11 mouse cellular contexts compared by ENCODE assay signal in genomic region chr2:120663491-120664154, GRCm38 (mm10). TPM values are rescaled to one million over a fixed set of nuclear protein-coding genes. Genes with fewer than 3 reads are reported as not detected.
A peak's percentile ranks its signal among the peaks of the same experiment; 100 is the strongest.
DNase-seq lines count a peak whose midpoint lies in the region; ATAC-seq and TF ChIP-seq lines count a peak whose summit lies in the region.
"Had no signal": no experiment of that assay in that cellular context is flagged by ENCODE, and none has a peak within 500 bp of the region (broad histone marks: within the 10 kb centered on the region; RNA-seq: fewer than 3 reads in every experiment).

No protein-coding gene starts in this region.

- H3K27ac ChIP-seq in layer of hippocampus, adult 2 months: peak overlapping the region; percentile 70
- peak overlapping the region; percentile 67 for H3K27ac ChIP-seq in lung, embryonic 16.5 days (ENCODE audit: low read length)

- no peaks in the 10 kb centered on the region for H3K9me3 ChIP-seq in lung, embryonic 16.5 days (ENCODE audit: control insufficient read depth, low read length)

- H3K4me2 ChIP-seq in lung, embryonic 16.5 days (ENCODE audit: low read depth, low read length): no peak overlapping the region

- H3K27me3 ChIP-seq in C2C12 (ENCODE audit: control insufficient read depth, insufficient read depth, insufficient read length): no peaks in the 10 kb centered on the region
- no peaks in the 10 kb centered on the region for H3K27me3 ChIP-seq in lung, embryonic 16.5 days (ENCODE audit: control insufficient read depth, insufficient read depth, low read depth, low read length)
- H3K27me3 ChIP-seq: CH12.LX had no signal

- no peaks in the 10 kb centered on the region for H3K79me2 ChIP-seq in C2C12 (ENCODE audit: control insufficient read depth, insufficient read depth)

- ATAC-seq in lung, embryonic 16.5 days (ENCODE audit: low read depth): peak; percentile 80

- no peak overlapping the region for H3K4me3 ChIP-seq in layer of hippocampus, adult 2 months
- H3K4me3 ChIP-seq in C2C12 (ENCODE audit: insufficient read depth, poor library complexity, severe bottlenecking): no peak overlapping the region
- H3K4me3 ChIP-seq in lung, embryonic 16.5 days (ENCODE audit: low read length): no peak overlapping the region
- H3K4me3 ChIP-seq: erythroblast, embryonic 14.5 days had no signal

- H3ac ChIP-seq in C2C12 (ENCODE audit: control insufficient read depth, insufficient read length, low read depth): no peak overlapping the region

- TF ChIP-seq CTCF in layer of hippocampus, adult 2 months (conservative IDR thresholded peaks at IDR 0.05): peak; percentile 46
- peak; percentile 29 for TF ChIP-seq CTCF in C2C12 (IDR thresholded peaks at IDR 0.05; ENCODE audit: control insufficient read depth, insufficient read depth, insufficient read length)

- peak overlapping the region; percentile 40 for H3K9ac ChIP-seq in lung, embryonic 16.5 days (ENCODE audit: low read length)

- no peaks in the 10 kb centered on the region for H3K79me3 ChIP-seq in C2C12 (ENCODE audit: low read depth)

- peak; percentile 88 for DNase-seq in heart, adult 11 months
- DNase-seq in heart, postnatal 36 days: no peak
- no peak for DNase-seq in layer of hippocampus, adult 2 months (ENCODE audit: low spot score in 2 of 2)
- no peak for DNase-seq in layer of hippocampus, adult 8-10 months (ENCODE audit: low spot score in 2 of 2)
- no peak for DNase-seq in B cell, adult 2 months
- no peak for DNase-seq in gastrocnemius, postnatal 10 days
- DNase-seq: cerebellum, postnatal 14 days had no signal

- H3K4me1 ChIP-seq in lung, embryonic 16.5 days (replicated peaks; ENCODE audit: control insufficient read depth, insufficient read depth, low read length): peaks cover 19% of the 10 kb centered on the region

- H3K36me3 ChIP-seq in C2C12 (ENCODE audit: control insufficient read depth, insufficient read depth): peaks cover 4% of the 10 kb centered on the region
- H3K36me3 ChIP-seq in lung, embryonic 16.5 days (ENCODE audit: control insufficient read depth, insufficient read depth, low read length): peaks cover 2% of the 10 kb centered on the region; the same call in 1 of the 2 replicates

- 76% methylated on average over 3 of the region's 3 CpGs for WGBS in lung, embryonic 16.5 days

- intact Hi-C loops in heart, postnatal 36 days (cut with DNase I): no loop called here

TF ChIP-seq in C2C12, 6 proteins besides CTCF, POLR2A, EP300 and RAD21:
- no peak for TF ChIP-seq CEBPB (IDR thresholded peaks at IDR 0.05; ENCODE audit: low read depth)
- no peak for TF ChIP-seq MAX (IDR thresholded peaks at IDR 0.05)
- TF ChIP-seq USF1 (IDR thresholded peaks at IDR 0.05; ENCODE audit: low read depth): no peak
- TF ChIP-seq MYOG (IDR thresholded peaks at IDR 0.05; ENCODE audit: control insufficient read depth, extremely low read depth, insufficient read length): no peak
- no peak for TF ChIP-seq MYOD1 (IDR thresholded peaks at IDR 0.05; ENCODE audit: control insufficient read depth, insufficient read length, low read depth)
- TF ChIP-seq FOSL1 (IDR thresholded peaks at IDR 0.05; ENCODE audit: insufficient read depth, low read length, poor library complexity, severe bottlenecking): no peak

RNA-seq across cellular contexts. Expression of gene Stard9, which starts 34.7 kb away (rescaled TPM):
- 1 to 10 TPM; 8.2 to 9.8 TPM for total RNA-seq in heart, postnatal 36 days (2021)
- 1 to 10 TPM; 8.1 to 9.9 TPM for total RNA-seq in layer of hippocampus, adult 2 months (2021)
- 10 to 100 TPM; 10.1 to 13.8 (median 12.9) TPM for total RNA-seq in layer of hippocampus, adult 8-10 months (2022)
- 2.7 TPM for polyA plus RNA-seq in C2C12 (2012; fragmentation: generic; extraction: Trizol)
- 10.3 and 14.6 TPM in 2 replicates for polyA plus RNA-seq in lung, embryonic 16.5 days (2015; fragmentation: Nextera tagmentation; extraction: Ambion mirVana)
- 10 to 100 TPM; 12.5 to 21.5 TPM for total RNA-seq in gastrocnemius, postnatal 10 days (2021)

RNA-seq across cellular contexts. Expression of gene Lrrc57, which starts 54.3 kb away (rescaled TPM):
- total RNA-seq in heart, postnatal 36 days (2021): 10 to 100 TPM; 14.9 to 17.9 TPM
- 10 to 100 TPM; 34.7 to 43.4 TPM for total RNA-seq in layer of hippocampus, adult 2 months (2021)
- total RNA-seq in layer of hippocampus, adult 8-10 months (2022): 10 to 100 TPM; 25.7 to 36.2 (median 33.4) TPM
- polyA plus RNA-seq in C2C12 (2012; fragmentation: generic; extraction: Trizol): 8.0 TPM
- 29.9 and 31.1 TPM in 2 replicates for polyA plus RNA-seq in lung, embryonic 16.5 days (2015; fragmentation: Nextera tagmentation; extraction: Ambion mirVana)
- total RNA-seq in gastrocnemius, postnatal 10 days (2021): 10 to 100 TPM; 11.5 to 12.0 TPM

RNA-seq across cellular contexts. Expression of gene Haus2, which starts 54.4 kb away (rescaled TPM):
- total RNA-seq in heart, postnatal 36 days (2021): 10 to 100 TPM; 10.1 to 10.6 TPM
- 10 to 100 TPM; 14.9 to 15.7 TPM for total RNA-seq in layer of hippocampus, adult 2 months (2021)
- total RNA-seq in layer of hippocampus, adult 8-10 months (2022): 10 to 100 TPM; 14.3 to 16.0 (median 15.3) TPM
- 4.1 TPM for polyA plus RNA-seq in C2C12 (2012; fragmentation: generic; extraction: Trizol)
- polyA plus RNA-seq in lung, embryonic 16.5 days (2015; fragmentation: Nextera tagmentation; extraction: Ambion mirVana): 21.6 and 23.1 TPM in 2 replicates
- 1 to 10 TPM; 8.2 TPM for total RNA-seq in gastrocnemius, postnatal 10 days (2021)
